Mouse (Mus musculus) midbrain, embryonic 13.5 days (tissue): ENCODE data around the gene Bpifa2. TPM values are rescaled to one million over a fixed set of nuclear protein-coding genes. Genes with fewer than 3 reads are reported as not detected.
"Not testable (repeated sequence)": the region's sequence is repeated elsewhere in the genome, so short reads cannot be mapped to it uniquely, and the experiment has no call there.

Experiments
- ATAC-seq: fragments of 200-750 bp; cut with Nextera tagmentation; 2 replicates; pipeline ENCODE4 v1.8.0; 2017; ENCODE audit warnings: mild to moderate bottlenecking, moderate TSS enrichment, moderate library complexity
- H3K27ac ChIP-seq: fragments of 300-500 bp; sonication (generic); 2 replicates; pipeline ENCODE4 v1.5.1; 2015; ENCODE audit warnings: inconsistent platforms, mild to moderate bottlenecking, moderate library complexity
- H3K27me3 ChIP-seq: fragments of 300-500 bp; sonication (generic); 2 replicates; pipeline ENCODE4 v1.6.1; 2015; ENCODE audit warnings: mild to moderate bottlenecking, inconsistent platforms
- H3K36me3 ChIP-seq: fragments of 300-500 bp; sonication (generic); 2 replicates; pipeline ENCODE4 v1.6.1; 2015; ENCODE audit warnings: mild to moderate bottlenecking, inconsistent platforms
- H3K4me1 ChIP-seq: fragments of 300-500 bp; sonication (generic); replicated peaks from 2 replicates; pipeline ENCODE4 v1.6.1; 2015; ENCODE audit warnings: inconsistent platforms
- H3K4me2 ChIP-seq: fragments of 300-500 bp; sonication (generic); replicated peaks from 2 replicates; pipeline ENCODE4 v1.6.1; 2015; ENCODE audit warnings: moderate library complexity, mild to moderate bottlenecking, inconsistent platforms
- H3K4me3 ChIP-seq: fragments of 300-500 bp; sonication (generic); replicated peaks from 2 replicates; pipeline ENCODE4 v1.5.1; 2015; ENCODE audit warnings: mild to moderate bottlenecking, inconsistent platforms
- H3K9ac ChIP-seq: fragments of 300-500 bp; sonication (generic); replicated peaks from 2 replicates; pipeline ENCODE4 v1.6.1; 2015; ENCODE audit warnings: mild to moderate bottlenecking, inconsistent platforms
- H3K9me3 ChIP-seq: fragments of 300-500 bp; sonication (generic); 2 replicates; pipeline ENCODE4 v1.6.1; 2016; ENCODE audit warnings: mild to moderate bottlenecking, inconsistent platforms
- WGBS: fragments of 180-500 bp; shearing (Covaris S2); methylation state at CpG from one replicate; pipeline ENCODE4 v1.1.7; 2015; 5-methylcytosine and 5-hydroxymethylcytosine counted together
- polyA plus RNA-seq: library from polyadenylated mRNA; unstranded; fragments of >200 nt; fragmentation: Nextera tagmentation; extraction: Ambion mirVana; gene quantifications from 2 replicates; pipeline ENCODE4 v1.2.1, GENCODE M21; 2015

Bpifa2 gene
- polyA plus RNA-seq, 1 experiment from 2014 or later = not detected

- H3K4me2 ChIP-seq = no peak overlapping the region
- 76% methylated on average over 1 of the region's 1 CpGs for WGBS
- no peaks in the 10 kb centered on the region for H3K4me1 ChIP-seq
- H3K4me3 ChIP-seq = no peak overlapping the region
- no peaks in the 10 kb centered on the region for H3K27me3 ChIP-seq
- H3K36me3 ChIP-seq = no peaks in the 10 kb centered on the region
- no peak for ATAC-seq
- no peaks in the 10 kb centered on the region for H3K9me3 ChIP-seq
- no peak overlapping the region for H3K27ac ChIP-seq
- H3K9ac ChIP-seq = no peak overlapping the region
Measured at GRCm38 (mm10) chr2:154017990-154018389, 9.9 kb downstream of the Bpifa2 start.

GRCm38 (mm10) chr2:154024676-154025075 is 16.6 kb downstream of the Bpifa2 start:
- H3K9ac ChIP-seq, H3K36me3 ChIP-seq, ATAC-seq, H3K27me3 ChIP-seq, H3K4me3 ChIP-seq, H3K4me2 ChIP-seq, H3K4me1 ChIP-seq, H3K9me3 ChIP-seq, H3K27ac ChIP-seq: not testable (repeated sequence)
- WGBS = 80% methylated on average over 4 of the region's 4 CpGs

GRCm38 (mm10) chr2:154038932-154039331 is 30.9 kb downstream of the Bpifa2 start:
- no peak overlapping the region for H3K27ac ChIP-seq
- H3K9ac ChIP-seq = no peak overlapping the region
- no peaks in the 10 kb centered on the region for H3K36me3 ChIP-seq
- WGBS = 53% methylated on average over 2 of the region's 2 CpGs
- H3K9me3 ChIP-seq = no peaks in the 10 kb centered on the region
- no peaks in the 10 kb centered on the region for H3K4me1 ChIP-seq
- H3K4me3 ChIP-seq = no peak overlapping the region
- no peak for ATAC-seq
- H3K4me2 ChIP-seq = no peak overlapping the region
- no peaks in the 10 kb centered on the region for H3K27me3 ChIP-seq

GRCm38 (mm10) chr2:154044743-154045142 is 36.7 kb downstream of the Bpifa2 start:
- WGBS = 89% methylated on average over 3 of the region's 3 CpGs
- Histone ChIP-seq H3K36me3 (no peaks in the 10 kb centered on the region), H3K9ac (no peak overlapping the region), H3K4me3 (no peak overlapping the region), H3K9me3 (no peaks in the 10 kb centered on the region), H3K27me3 (no peaks in the 10 kb centered on the region), H3K4me2 (no peak overlapping the region), H3K4me1 (no peaks in the 10 kb centered on the region), H3K27ac (no peak overlapping the region)
- no peak for ATAC-seq

GRCm38 (mm10) chr2:154058690-154059089 is 50.6 kb downstream of the Bpifa2 start:
- WGBS = 58% methylated on average over 2 of the region's 2 CpGs

More at GRCm38 (mm10) chr2:154058690-154059089, 50.6 kb downstream of the Bpifa2 start:
- no peaks in the 10 kb centered on the region for H3K9me3 ChIP-seq
- H3K4me3 ChIP-seq = no peak overlapping the region
- no peaks in the 10 kb centered on the region for H3K36me3 ChIP-seq
- no peak overlapping the region for H3K27ac ChIP-seq
- no peak overlapping the region for H3K4me2 ChIP-seq
- no peaks in the 10 kb centered on the region for H3K27me3 ChIP-seq
- ATAC-seq = no peak
- no peaks in the 10 kb centered on the region for H3K4me1 ChIP-seq
- H3K9ac ChIP-seq = no peak overlapping the region

Other genes starting within 250 kb of the Bpifa2 start
- not detected in 2 replicates for gene Efcab8, start 228.3 kb upstream of the Bpifa2 start, polyA plus RNA-seq
- not detected in 2 replicates for gene Sun5, start 137.2 kb upstream of the Bpifa2 start, polyA plus RNA-seq
- gene Bpifb2, start 133.2 kb upstream of the Bpifa2 start, polyA plus RNA-seq = not detected in 2 replicates
- not detected in 2 replicates for gene Bpifb6, start 107.9 kb upstream of the Bpifa2 start, polyA plus RNA-seq
- not detected in 2 replicates for gene Bpifb3, start 90.0 kb upstream of the Bpifa2 start, polyA plus RNA-seq
- not detected in 2 replicates for gene Bpifb4, start 70.1 kb upstream of the Bpifa2 start, polyA plus RNA-seq
- not detected in 2 replicates for gene Bpifa6, start 33.3 kb upstream of the Bpifa2 start, polyA plus RNA-seq
- not detected in 2 replicates for gene Bpifa3, start 122.1 kb downstream of the Bpifa2 start, polyA plus RNA-seq
- gene Bpifa1, start 134.6 kb downstream of the Bpifa2 start, polyA plus RNA-seq = not detected in 2 replicates
- gene Bpifa5, start 154.3 kb downstream of the Bpifa2 start, polyA plus RNA-seq = not detected in 2 replicates
- gene Bpifb1, start 182.6 kb downstream of the Bpifa2 start, polyA plus RNA-seq = 0.27 and 0.28 TPM in 2 replicates
- 0.12 TPM in 1 of 2 replicates, not detected in the other for gene Bpifb5, start 215.5 kb downstream of the Bpifa2 start, polyA plus RNA-seq
- not detected in 2 replicates for gene Bpifb9a, start 249.6 kb downstream of the Bpifa2 start, polyA plus RNA-seq